Comparison of ENCODE assay signal across 31 mouse cellular contexts in genomic region chr16:36893317-36893716, GRCm38 (mm10). TPM values are rescaled to one million over a fixed set of nuclear protein-coding genes. Genes with fewer than 3 reads are reported as not detected.
DNase-seq lines count a peak whose midpoint lies in the region; ATAC-seq and TF ChIP-seq lines count a peak whose summit lies in the region.
"Had no signal": no experiment of that assay in that cellular context is flagged by ENCODE, and none has a peak within 500 bp of the region (broad histone marks: within the 10 kb centered on the region; RNA-seq: fewer than 3 reads in every experiment).

No protein-coding gene starts in this region.

- H3K27ac ChIP-seq in testis, adult 2 months (ENCODE audit: control insufficient read depth, insufficient read depth, low read depth, low read length): no peak overlapping the region
- H3K27ac ChIP-seq in liver, embryonic 14.5 days: peak overlapping the region; percentile 81
- H3K27ac ChIP-seq in thymus, adult 2 months (ENCODE audit: control insufficient read depth, insufficient read depth, low read length): no peak overlapping the region
- H3K27ac ChIP-seq: embryonic facial prominence, embryonic 10.5 days; embryonic facial prominence, embryonic 15.5 days; forebrain, embryonic 10.5 days; gastrocnemius, adult 2 months; heart, adult 2 months; hindbrain, embryonic 14.5 days; midbrain, embryonic 15.5 days; neural tube, embryonic 15.5 days had no signal

- H3K4me3 ChIP-seq in testis, adult 2 months (ENCODE audit: control insufficient read depth, low read depth, low read length): peak overlapping the region; percentile 37
- H3K4me3 ChIP-seq in liver, embryonic 14.5 days (ENCODE audit: insufficient read depth in 1 of 2, low read depth in 2 of 2, low read length in 2 of 2): no peak overlapping the region
- H3K4me3 ChIP-seq in thymus, adult 2 months (ENCODE audit: control insufficient read depth, insufficient read depth, low read length): no peak overlapping the region
- H3K4me3 ChIP-seq: embryonic facial prominence, embryonic 10.5 days; embryonic facial prominence, embryonic 15.5 days; forebrain, embryonic 10.5 days; gastrocnemius, adult 2 months; heart, adult 2 months; heart, embryonic 12.5 days; midbrain, embryonic 15.5 days; neural tube, embryonic 15.5 days had no signal

- TF ChIP-seq POLR2A in testis, adult 2 months (IDR thresholded peaks at IDR 0.05; ENCODE audit: control insufficient read depth, low read depth, low read length): no peak
- no peak for TF ChIP-seq POLR2A in thymus, adult 2 months (IDR thresholded peaks at IDR 0.05; ENCODE audit: control insufficient read depth, extremely low read depth, insufficient read depth, low read length, poor library complexity)

- ATAC-seq in liver, embryonic 14.5 days (ENCODE audit: insufficient read depth): peak; percentile 47
- ATAC-seq: forebrain, embryonic 16.5 days; lung, postnatal 0 days; midbrain, embryonic 15.5 days; Patski had no signal

- H3K9me3 ChIP-seq in liver, embryonic 14.5 days (ENCODE audit: control insufficient read depth, low read length): no peaks in the 10 kb centered on the region
- H3K9me3 ChIP-seq: embryonic facial prominence, embryonic 10.5 days; embryonic facial prominence, embryonic 15.5 days; forebrain, embryonic 10.5 days; heart, embryonic 12.5 days; midbrain, embryonic 15.5 days; neural tube, embryonic 15.5 days had no signal

- TF ChIP-seq CTCF in testis, adult 2 months (IDR thresholded peaks at IDR 0.05; ENCODE audit: control insufficient read depth, insufficient read depth, insufficient replicate concordance, low read depth, low read length): no peak
- TF ChIP-seq CTCF in liver, embryonic 14.5 days (IDR thresholded peaks at IDR 0.05; ENCODE audit: low read depth): no peak
- TF ChIP-seq CTCF in thymus, adult 2 months (IDR thresholded peaks at IDR 0.05; ENCODE audit: borderline replicate concordance, control insufficient read depth, extremely low read depth, insufficient read depth, low read length, poor library complexity): no peak

- DNase-seq in testis, postnatal 14 days (ENCODE audit: low spot score): no peak
- DNase-seq in liver: peak; percentile 75
- peak in 1 of 3 experiments; percentile 42 for DNase-seq in liver, embryonic 14.5 days (ENCODE audit: low read depth in 3 of 3, low spot score in 3 of 3)
- no peak for DNase-seq in right cerebral cortex, postnatal 14 days
- no peak for DNase-seq in thymus, adult 2 months
- no peak for DNase-seq in spleen, postnatal 36 days (ENCODE audit: low spot score in 2 of 2)
- DNase-seq in cerebellum, adult 8-10 months: no peak
- DNase-seq: adrenal gland, postnatal 10 days; cerebellum, adult 18-20 months; cerebellum, postnatal 14 days; gastrocnemius, adult 2 months; gastrocnemius, postnatal 36 days; heart, adult 2 months; kidney, adult 11 months; kidney, postnatal 4 days; layer of hippocampus, postnatal 36 days; lung, adult 18-20 months; lung, postnatal 4 days; right cerebral cortex, postnatal 4 days; thymus, postnatal 25 days had no signal

- no peak overlapping the region; the same call in 1 of the 2 replicates for H3K9ac ChIP-seq in liver, embryonic 14.5 days (replicated peaks)
- H3K9ac ChIP-seq: embryonic facial prominence, embryonic 15.5 days; heart, embryonic 12.5 days; hindbrain, embryonic 14.5 days; midbrain, embryonic 15.5 days; neural tube, embryonic 15.5 days had no signal

- peak overlapping the region; percentile 39 for H3K4me2 ChIP-seq in liver, embryonic 14.5 days (ENCODE audit: low read depth)
- H3K4me2 ChIP-seq: embryonic facial prominence, embryonic 15.5 days; heart, embryonic 12.5 days; hindbrain, embryonic 14.5 days; midbrain, embryonic 15.5 days; neural tube, embryonic 15.5 days had no signal

- peaks cover 9% of the 10 kb centered on the region for H3K36me3 ChIP-seq in testis, adult 2 months (ENCODE audit: control insufficient read depth, insufficient read depth, low read length)
- peaks cover 9% of the 10 kb centered on the region; the same call in 1 of the 2 replicates for H3K36me3 ChIP-seq in liver, embryonic 14.5 days (replicated peaks; ENCODE audit: control insufficient read depth, insufficient read depth, low read depth)
- peaks cover 24% of the 10 kb centered on the region for H3K36me3 ChIP-seq in thymus, adult 2 months (ENCODE audit: control insufficient read depth, insufficient read depth, low read length)

- 50% methylated on average over 10 of the region's 10 CpGs for WGBS in liver, embryonic 14.5 days (ENCODE audit: insufficient replicate concordance)
- WGBS in thymus, adult 2 months: 97% methylated on average over 10 of the region's 10 CpGs

- no peaks in the 10 kb centered on the region for H3K4me1 ChIP-seq in testis, adult 2 months (ENCODE audit: control insufficient read depth, insufficient read depth, low read length)
- H3K4me1 ChIP-seq in liver, embryonic 14.5 days (replicated peaks; ENCODE audit: control insufficient read depth in 2 of 2, insufficient read depth in 2 of 2, low read length in 1 of 2): peaks cover 42 to 54% of the 10 kb centered on the region in 2 experiments
- no peaks in the 10 kb centered on the region for H3K4me1 ChIP-seq in thymus, adult 2 months (replicated peaks; ENCODE audit: control insufficient read depth, insufficient read depth, low read length)
- H3K4me1 ChIP-seq: embryonic facial prominence, embryonic 10.5 days; embryonic facial prominence, embryonic 15.5 days; forebrain, embryonic 10.5 days; heart, embryonic 12.5 days; midbrain, embryonic 15.5 days; neural tube, embryonic 15.5 days had no signal

- peak; percentile 67 for TF ChIP-seq EP300 in liver, embryonic 14.5 days (IDR thresholded peaks at IDR 0.05; ENCODE audit: low read depth)

- H3K27me3 ChIP-seq in testis, adult 2 months (ENCODE audit: control insufficient read depth, insufficient read depth, low read length): no peaks in the 10 kb centered on the region
- H3K27me3 ChIP-seq in liver, embryonic 14.5 days (ENCODE audit: control insufficient read depth, insufficient read depth, low read length): no peaks in the 10 kb centered on the region
- H3K27me3 ChIP-seq in thymus, adult 2 months (ENCODE audit: control insufficient read depth, insufficient read depth, low read length): no peaks in the 10 kb centered on the region
- H3K27me3 ChIP-seq: embryonic facial prominence, embryonic 15.5 days; heart, embryonic 12.5 days; midbrain, embryonic 15.5 days; neural tube, embryonic 15.5 days; Patski had no signal

RNA-seq across cellular contexts. Expression of gene Golgb1, which starts 18.4 kb away (rescaled TPM):
- polyA plus RNA-seq in testis, adult 2 months (2012; rRNA removed): 37.1 and 49.1 TPM in 2 replicates
- polyA plus RNA-seq in liver, embryonic 14.5 days (2012; rRNA removed): 9.0 and 13.3 TPM in 2 replicates
- polyA plus RNA-seq in liver, embryonic 14.5 days (2014; fragmentation: Nextera tagmentation; extraction: Ambion mirVana): 22.0 and 26.4 TPM in 2 replicates
- 46.6 and 47.6 TPM in 2 replicates for polyA plus RNA-seq in thymus, adult 2 months (2012; rRNA removed)

RNA-seq across cellular contexts. Expression of gene Eaf2, which starts 18.5 kb away (rescaled TPM):
- 2.6 and 2.8 TPM in 2 replicates for polyA plus RNA-seq in testis, adult 2 months (2012; rRNA removed)
- 0.22 and 0.37 TPM in 2 replicates for polyA plus RNA-seq in liver, embryonic 14.5 days (2012; rRNA removed)
- polyA plus RNA-seq in liver, embryonic 14.5 days (2014; fragmentation: Nextera tagmentation; extraction: Ambion mirVana): 0.18 and 0.70 TPM in 2 replicates
- 0.65 and 1.2 TPM in 2 replicates for polyA plus RNA-seq in thymus, adult 2 months (2012; rRNA removed)

RNA-seq across cellular contexts. Expression of gene Hcls1, which starts 41.5 kb away (rescaled TPM):
- 0.72 and 0.75 TPM in 2 replicates for polyA plus RNA-seq in testis, adult 2 months (2012; rRNA removed)
- polyA plus RNA-seq in liver, embryonic 14.5 days (2012; rRNA removed): 7.3 and 12.3 TPM in 2 replicates
- 5.1 and 5.8 TPM in 2 replicates for polyA plus RNA-seq in liver, embryonic 14.5 days (2014; fragmentation: Nextera tagmentation; extraction: Ambion mirVana)
- 118 and 132 TPM in 2 replicates for polyA plus RNA-seq in thymus, adult 2 months (2012; rRNA removed)
- polyA plus RNA-seq: Patski had no signal
